27 mouse cellular contexts compared by ENCODE assay signal in the genomic region with DNA sequence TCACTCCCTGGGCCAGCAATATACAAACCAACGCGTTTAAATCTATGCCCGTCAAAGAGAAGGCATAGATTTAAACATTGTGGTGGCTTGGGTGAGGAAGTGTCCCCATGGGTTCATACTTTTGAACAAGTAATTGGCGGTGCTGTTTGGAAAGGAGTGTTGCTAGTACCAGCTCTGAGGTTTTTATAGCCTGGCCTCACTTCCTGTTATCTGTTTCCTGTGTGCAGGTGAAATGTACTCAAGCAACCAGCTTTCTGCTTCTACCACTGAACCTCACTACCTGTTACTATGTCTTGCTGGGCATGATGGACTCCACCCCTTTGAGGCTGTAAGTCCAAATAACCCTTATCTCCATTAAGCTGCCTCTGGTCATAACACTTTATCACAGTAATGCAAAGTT. TPM values are rescaled to one million over a fixed set of nuclear protein-coding genes. Genes with fewer than 3 reads are reported as not detected.
A peak's percentile ranks its signal among the peaks of the same experiment; 100 is the strongest.
DNase-seq lines count a peak whose midpoint lies in the region; ATAC-seq and TF ChIP-seq lines count a peak whose summit lies in the region.
"Had no signal": no experiment of that assay in that cellular context is flagged by ENCODE, and none has a peak within 500 bp of the region (broad histone marks: within the 10 kb centered on the region; RNA-seq: fewer than 3 reads in every experiment).

No protein-coding gene starts in this region.

- H3K27ac ChIP-seq in liver, embryonic 11.5 days (ENCODE audit: low read depth, low read length), result no peak overlapping the region
- no peak overlapping the region for H3K27ac ChIP-seq in liver, postnatal 0 days (ENCODE audit: low read depth)
- no peak overlapping the region for H3K27ac ChIP-seq in midbrain, embryonic 13.5 days
- H3K27ac ChIP-seq in midbrain, embryonic 10.5 days (replicated peaks), result no peak overlapping the region
- H3K27ac ChIP-seq: heart, embryonic 10.5 days; heart, embryonic 15.5 days; hindbrain, embryonic 12.5 days; hindbrain, postnatal 0 days; liver, embryonic 15.5 days; macrophage; neural tube, embryonic 13.5 days had no signal

- peaks cover 9% of the 10 kb centered on the region; the same call in 1 of the 2 replicates for H3K4me1 ChIP-seq in liver, embryonic 11.5 days (replicated peaks; ENCODE audit: control insufficient read depth, insufficient read depth, low read length)
- H3K4me1 ChIP-seq in liver, postnatal 0 days (ENCODE audit: insufficient read depth), result no peaks in the 10 kb centered on the region
- H3K4me1 ChIP-seq in midbrain, embryonic 13.5 days (replicated peaks), result no peaks in the 10 kb centered on the region
- H3K4me1 ChIP-seq in midbrain, embryonic 10.5 days, result no peaks in the 10 kb centered on the region
- H3K4me1 ChIP-seq: heart, embryonic 10.5 days; heart, embryonic 15.5 days; hindbrain, embryonic 12.5 days; neural tube, embryonic 13.5 days had no signal

- no peak overlapping the region for H3K4me3 ChIP-seq in liver, embryonic 11.5 days (ENCODE audit: low read depth, low read length)
- H3K4me3 ChIP-seq in liver, postnatal 0 days (ENCODE audit: low read depth, low read length), result no peak overlapping the region
- no peak overlapping the region for H3K4me3 ChIP-seq in midbrain, embryonic 13.5 days (replicated peaks)
- H3K4me3 ChIP-seq in midbrain, embryonic 10.5 days, result no peak overlapping the region
- H3K4me3 ChIP-seq: erythroblast, embryonic 14.5 days; heart, embryonic 10.5 days; heart, embryonic 15.5 days; hindbrain, embryonic 12.5 days; liver, embryonic 15.5 days; myocyte; neural tube, embryonic 13.5 days had no signal

- no peak for DNase-seq in liver, embryonic 11.5 days (ENCODE audit: low spot score)
- no peak for DNase-seq in liver, postnatal 0 days
- peak; percentile 11 for DNase-seq in T-cell, adult 2 months (ENCODE audit: low spot score)
- DNase-seq in midbrain, embryonic 10.5 days (ENCODE audit: low spot score), result no peak
- DNase-seq in gastrocnemius, postnatal 25 days, result no peak
- DNase-seq: adrenal gland, postnatal 14 days; cerebellum, adult 11-12 months; cerebellum, adult 9-11 months; forebrain, postnatal 0 days; heart, postnatal 36 days; kidney, adult 9 months; kidney, postnatal 10 days; liver had no signal

- WGBS in liver, embryonic 11.5 days, result 90% methylated on average over 4 of the region's 4 CpGs
- 85% methylated on average over 4 of the region's 4 CpGs for WGBS in liver, postnatal 0 days (ENCODE audit: insufficient replicate concordance)
- 99% methylated on average over 4 of the region's 4 CpGs for whole genome bisulfite sequencing in midbrain, embryonic 13.5 days
- 94% methylated on average over 4 of the region's 4 CpGs for WGBS in midbrain, embryonic 10.5 days

- H3K9ac ChIP-seq in liver, embryonic 11.5 days (ENCODE audit: low read depth, low read length), result no peak overlapping the region
- no peak overlapping the region for H3K9ac ChIP-seq in liver, postnatal 0 days (replicated peaks)
- no peak overlapping the region for H3K9ac ChIP-seq in midbrain, embryonic 13.5 days (replicated peaks)
- H3K9ac ChIP-seq: forebrain, postnatal 0 days; heart, embryonic 15.5 days; hindbrain, embryonic 12.5 days; liver, embryonic 15.5 days; neural tube, embryonic 13.5 days had no signal

- no peaks in the 10 kb centered on the region for H3K36me3 ChIP-seq in liver, embryonic 11.5 days (ENCODE audit: control insufficient read depth, insufficient read depth, low read length)
- no peaks in the 10 kb centered on the region for H3K36me3 ChIP-seq in liver, postnatal 0 days (replicated peaks; ENCODE audit: insufficient read depth, low read length)
- H3K36me3 ChIP-seq in midbrain, embryonic 13.5 days, result no peaks in the 10 kb centered on the region
- H3K36me3 ChIP-seq in midbrain, embryonic 10.5 days, result peaks cover 13% of the 10 kb centered on the region
- H3K36me3 ChIP-seq: heart, embryonic 15.5 days; hindbrain, embryonic 12.5 days; liver, embryonic 15.5 days; neural tube, embryonic 13.5 days had no signal

- no peaks in the 10 kb centered on the region for H3K27me3 ChIP-seq in liver, embryonic 11.5 days (replicated peaks; ENCODE audit: control insufficient read depth, insufficient read depth, low read length)
- H3K27me3 ChIP-seq in liver, postnatal 0 days (ENCODE audit: insufficient read depth, low read length), result no peaks in the 10 kb centered on the region
- H3K27me3 ChIP-seq in midbrain, embryonic 13.5 days, result no peaks in the 10 kb centered on the region
- H3K27me3 ChIP-seq in midbrain, embryonic 10.5 days (ENCODE audit: low read depth, poor library complexity, severe bottlenecking), result no peaks in the 10 kb centered on the region
- H3K27me3 ChIP-seq: heart, embryonic 15.5 days; hindbrain, embryonic 12.5 days; liver, embryonic 15.5 days; neural tube, embryonic 13.5 days had no signal

- H3K9me3 ChIP-seq in liver, embryonic 11.5 days (ENCODE audit: control insufficient read depth, low read length), result no peaks in the 10 kb centered on the region
- H3K9me3 ChIP-seq in liver, postnatal 0 days (ENCODE audit: low read length), result no peaks in the 10 kb centered on the region
- no peaks in the 10 kb centered on the region for H3K9me3 ChIP-seq in midbrain, embryonic 13.5 days
- H3K9me3 ChIP-seq in midbrain, embryonic 10.5 days (replicated peaks), result no peaks in the 10 kb centered on the region
- H3K9me3 ChIP-seq: G1E; heart, embryonic 10.5 days; heart, embryonic 15.5 days; hindbrain, embryonic 12.5 days; liver, embryonic 15.5 days; neural tube, embryonic 13.5 days had no signal

- TF ChIP-seq EP300 in liver, postnatal 0 days (IDR thresholded peaks at IDR 0.05; ENCODE audit: low read depth), result no peak

- no peak for TF ChIP-seq CTCF in liver, postnatal 0 days (IDR thresholded peaks at IDR 0.05; ENCODE audit: low read depth)

- H3K4me2 ChIP-seq in liver, embryonic 11.5 days, result no peak overlapping the region
- no peak overlapping the region for H3K4me2 ChIP-seq in liver, postnatal 0 days (ENCODE audit: low read depth, low read length)
- H3K4me2 ChIP-seq in midbrain, embryonic 13.5 days (replicated peaks), result no peak overlapping the region
- H3K4me2 ChIP-seq: heart, embryonic 15.5 days; hindbrain, embryonic 12.5 days; liver, embryonic 15.5 days; midbrain, embryonic 11.5 days; neural tube, embryonic 13.5 days had no signal

- 0 out of 2 replicates have a peak, but pooled peaks have one; percentile 10 for ATAC-seq in liver, embryonic 11.5 days (replicated peaks; ENCODE audit: low FRiP score)
- no peak for ATAC-seq in liver, postnatal 0 days
- ATAC-seq in megakaryocyte, adult 5-6 weeks (ENCODE audit: poor library complexity, severe bottlenecking), result peak; percentile 56
- ATAC-seq in midbrain, embryonic 13.5 days, result no peak
- ATAC-seq: forebrain, postnatal 0 days; hindbrain, postnatal 0 days; intestine, postnatal 0 days had no signal

RNA-seq across cellular contexts. Expression of a gene that starts 45.6 kb away (rescaled TPM):
- polyA plus RNA-seq in liver, embryonic 11.5 days (2014; fragmentation: Nextera tagmentation; extraction: Ambion mirVana), result 10.7 and 11.2 TPM in 2 replicates
- 1.2 and 1.3 TPM in 2 replicates for polyA plus RNA-seq in liver, postnatal 0 days (2015; fragmentation: Nextera tagmentation; extraction: Ambion mirVana)
- 3.7 and 9.0 TPM in 2 replicates for total RNA-seq in megakaryocyte, adult 5-6 weeks (2015)
- 6.4 TPM in 2 replicates for total RNA-seq in megakaryocyte, adult 5-6 weeks (2017)
- 6.1 and 6.2 TPM in 2 replicates for polyA plus RNA-seq in midbrain, embryonic 13.5 days (2015; fragmentation: Nextera tagmentation; extraction: Ambion mirVana)
- 15.0 and 16.3 TPM in 2 replicates for polyA plus RNA-seq in midbrain, embryonic 10.5 days (2016; fragmentation: Nextera tagmentation; extraction: Ambion mirVana)
- 1 to 10 TPM; 3.6 to 4.2 TPM for total RNA-seq in gastrocnemius, postnatal 25 days (2021)

RNA-seq across cellular contexts. Expression of a gene that starts 45.8 kb away (rescaled TPM):
- 81.2 and 89.3 TPM in 2 replicates for polyA plus RNA-seq in liver, embryonic 11.5 days (2014; fragmentation: Nextera tagmentation; extraction: Ambion mirVana)
- 21.7 and 22.6 TPM in 2 replicates for polyA plus RNA-seq in liver, postnatal 0 days (2015; fragmentation: Nextera tagmentation; extraction: Ambion mirVana)
- total RNA-seq in megakaryocyte, adult 5-6 weeks (2015), result 110 and 111 TPM in 2 replicates
- 26.4 and 36.9 TPM in 2 replicates for total RNA-seq in megakaryocyte, adult 5-6 weeks (2017)
- polyA plus RNA-seq in midbrain, embryonic 13.5 days (2015; fragmentation: Nextera tagmentation; extraction: Ambion mirVana), result 108 and 115 TPM in 2 replicates
- 72.2 and 82.9 TPM in 2 replicates for polyA plus RNA-seq in midbrain, embryonic 10.5 days (2016; fragmentation: Nextera tagmentation; extraction: Ambion mirVana)
- 10 to 100 TPM; 49.3 to 56.3 TPM for total RNA-seq in gastrocnemius, postnatal 25 days (2021)

Comparison
In these comparisons a context has a peak if more than half of its experiments do, and no peak if none do; other contexts are left out.
1. ATAC-seq: peak in liver, embryonic 11.5 days (single experiment) and megakaryocyte, adult 5-6 weeks (single experiment); none in liver, postnatal 0 days (single experiment) and midbrain, embryonic 13.5 days (single experiment).